Mouse (Mus musculus) kidney, postnatal 4 days (tissue): ENCODE data around the gene Gp1ba.

Experiments
- DNase-seq, 2 experiments: peaks; one replicate each; pipeline ENCODE4 v3.0.0; 2021; ENCODE audit warnings: mixed read lengths in 2 of 2

The Gp1ba gene

DNA sequence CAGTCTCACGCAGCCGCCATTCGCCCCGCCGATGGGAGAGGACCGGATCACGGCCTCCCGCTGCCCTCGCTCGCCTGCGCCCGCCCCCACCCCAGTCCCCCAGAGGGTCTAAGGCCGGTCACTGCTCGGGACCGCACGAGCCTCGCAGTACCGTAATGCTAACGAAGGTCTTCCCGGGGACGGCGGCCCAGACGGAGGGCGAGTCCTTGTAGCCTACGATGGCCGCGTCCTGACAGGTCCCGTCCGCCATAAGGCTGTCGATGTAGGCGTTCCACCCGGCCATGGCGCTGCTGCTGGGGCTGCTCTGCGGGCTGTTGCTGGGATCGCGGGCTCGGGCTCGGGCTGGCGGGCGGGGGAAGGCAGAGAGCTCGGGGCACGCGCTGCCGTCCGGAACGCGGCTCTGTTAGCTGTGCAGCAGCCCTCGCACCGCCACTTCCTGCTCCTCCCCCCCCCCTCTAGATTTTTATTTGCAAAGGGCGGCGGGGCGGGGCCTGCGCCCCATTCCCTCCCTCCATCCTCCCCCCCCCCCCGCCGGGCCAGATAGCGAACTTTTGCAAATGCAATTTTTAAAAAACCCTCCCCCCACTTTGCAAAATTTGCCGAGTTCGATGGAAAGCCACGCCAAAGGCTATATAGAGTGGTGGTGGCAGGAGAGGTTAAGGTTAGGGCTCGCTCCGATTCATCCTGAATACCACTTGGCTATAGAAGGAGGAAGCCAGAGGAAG is 15.4 kb downstream of the Gp1ba start, which contains the start of gene Pfn1:
Pfn1 (minus strand) TSS at position 447 of the 725 bp plus-strand sequence.
- peak; percentile 86 to 92 for DNase-seq

GRCm38 (mm10) chr11:70654923-70655570 is 16.1 kb downstream of the Gp1ba start:
- DNase-seq = peak; percentile 89 to 93

GRCm38 (mm10) chr11:70655571-70656455 is 16.9 kb downstream of the Gp1ba start:
- peak; percentile 70 to 81 for DNase-seq

DNA sequence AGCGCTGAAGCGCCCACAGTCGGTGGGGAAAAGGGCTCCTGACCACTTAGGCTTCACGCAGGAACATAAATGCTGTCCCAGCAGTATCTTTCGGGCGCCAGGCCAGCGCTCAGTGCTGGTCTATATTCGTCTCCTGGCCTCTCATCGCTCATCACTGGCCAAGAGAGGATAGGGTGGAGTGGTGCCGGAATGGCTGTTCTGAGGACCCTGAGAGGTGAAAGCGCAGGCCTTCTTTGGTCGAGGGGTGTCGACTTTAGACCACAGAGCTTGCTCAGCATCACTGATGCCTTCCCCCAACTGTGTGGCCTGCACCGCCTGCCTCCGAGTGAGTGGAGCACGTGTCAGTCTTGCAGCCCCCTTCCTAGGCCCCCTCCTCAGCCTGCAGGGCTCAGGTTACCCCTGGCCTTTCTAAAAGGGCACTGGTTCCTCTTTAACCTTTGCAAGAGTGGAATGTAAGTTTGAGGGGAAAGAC is 17.6 kb downstream of the Gp1ba start:
- peak; percentile 56 to 72 for DNase-seq

- DNase-seq = peak; percentile 50 to 52
Measured at GRCm38 (mm10) chr11:70656964-70657363, 18.0 kb downstream of the Gp1ba start, which contains the start of gene Eno3. Gene Eno3, plus strand, starts transcription at chr11:70657202.

GRCm38 (mm10) chr11:70657573-70657972 is 18.7 kb downstream of the Gp1ba start:
- DNase-seq = no peak

DNA sequence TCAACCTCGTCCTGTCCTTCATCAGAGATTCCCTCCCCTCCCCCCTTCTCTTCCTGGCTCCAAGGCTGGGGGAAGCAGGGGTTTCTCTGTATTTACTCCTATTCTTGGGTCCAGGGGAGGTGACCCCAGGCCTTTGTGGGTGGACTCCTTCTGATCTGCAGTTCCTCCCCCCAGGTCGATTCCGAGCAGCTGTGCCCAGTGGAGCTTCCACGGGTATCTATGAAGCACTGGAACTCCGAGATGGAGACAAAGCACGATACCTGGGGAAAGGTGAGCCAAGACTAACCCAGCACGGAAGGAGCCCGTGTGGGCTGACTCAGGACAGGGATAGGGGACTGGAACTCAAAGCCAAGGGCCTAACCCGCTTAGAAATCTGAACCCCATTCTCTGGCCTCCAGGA is 19.1 kb downstream of the Gp1ba start:
- DNase-seq = no peak

GRCm38 (mm10) chr11:70658521-70658920 is 19.6 kb downstream of the Gp1ba start:
- no peak for DNase-seq

DNA sequence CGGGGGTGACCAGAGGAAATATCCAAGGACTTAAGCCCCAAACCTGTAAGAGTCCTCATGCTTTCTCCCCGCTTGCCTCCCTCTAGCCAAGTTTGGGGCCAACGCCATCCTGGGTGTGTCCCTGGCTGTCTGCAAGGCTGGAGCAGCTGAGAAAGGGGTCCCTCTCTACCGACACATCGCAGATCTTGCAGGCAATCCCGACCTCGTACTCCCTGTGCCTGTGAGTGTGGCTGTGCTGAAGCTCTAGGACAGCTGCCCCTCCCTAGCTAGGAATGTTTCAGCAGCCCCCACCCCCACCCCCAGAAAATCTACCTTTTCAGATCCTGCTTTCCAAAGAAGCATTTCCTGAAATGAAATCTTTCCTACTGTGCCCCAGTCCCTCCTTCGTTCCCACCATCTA is 20.0 kb downstream of the Gp1ba start:
- DNase-seq = no peak

DNA sequence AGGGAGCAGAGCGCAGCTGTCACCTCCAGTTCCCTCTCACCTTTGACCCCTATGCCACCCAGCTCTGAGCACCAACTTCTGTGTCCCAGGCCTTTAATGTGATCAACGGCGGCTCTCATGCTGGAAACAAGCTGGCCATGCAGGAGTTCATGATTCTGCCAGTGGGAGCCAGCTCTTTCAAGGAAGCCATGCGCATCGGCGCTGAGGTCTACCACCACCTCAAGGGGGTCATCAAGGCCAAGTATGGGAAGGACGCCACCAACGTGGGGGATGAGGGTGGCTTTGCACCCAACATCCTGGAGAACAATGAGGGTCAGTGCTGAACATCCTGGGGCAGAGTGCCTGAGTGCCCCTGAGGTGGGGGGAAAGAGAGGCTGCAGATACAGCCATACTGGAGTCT is 21.6 kb downstream of the Gp1ba start:
- DNase-seq = no peak

DNA sequence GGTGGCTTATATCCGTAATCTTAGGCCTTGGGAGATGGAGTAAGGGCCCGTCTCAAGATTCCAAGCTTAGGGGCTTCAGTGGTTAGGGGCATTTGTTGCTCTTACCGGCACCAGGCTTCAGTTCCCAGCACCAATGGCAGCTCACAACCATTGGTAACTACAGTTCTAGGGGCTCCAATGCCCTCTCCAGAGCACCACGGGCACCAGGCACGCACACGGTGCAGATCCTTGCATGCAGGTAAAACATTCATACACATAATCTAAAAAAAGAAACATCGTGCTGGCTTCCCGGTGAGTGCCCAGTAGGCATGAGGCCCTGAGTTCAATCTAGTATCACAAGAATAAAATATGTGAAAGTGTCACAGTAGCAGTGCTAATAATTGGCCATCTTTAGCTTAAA is 24.2 kb downstream of the Gp1ba start:
- no peak for DNase-seq

DNA sequence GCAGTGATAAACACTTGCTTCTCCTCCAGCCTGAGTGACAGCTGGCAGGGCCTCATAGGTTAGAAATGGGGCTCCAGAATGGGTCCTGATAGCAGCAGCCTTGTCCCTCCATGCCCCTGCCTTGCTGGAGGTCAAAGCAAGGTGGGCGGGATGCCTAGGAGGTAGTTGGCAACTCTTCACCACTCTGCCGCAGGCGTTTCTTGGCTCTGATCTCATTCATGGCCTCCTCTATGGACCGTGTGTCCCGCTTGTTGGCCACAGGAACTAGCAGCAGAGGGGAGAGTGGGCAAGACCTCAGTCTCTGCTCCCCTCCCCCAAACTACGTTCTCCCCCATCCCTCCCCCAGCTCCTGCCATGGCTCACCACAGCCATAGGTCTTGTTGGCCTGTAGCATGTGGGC is 25.0 kb downstream of the Gp1ba start:
- no peak for DNase-seq

DNA sequence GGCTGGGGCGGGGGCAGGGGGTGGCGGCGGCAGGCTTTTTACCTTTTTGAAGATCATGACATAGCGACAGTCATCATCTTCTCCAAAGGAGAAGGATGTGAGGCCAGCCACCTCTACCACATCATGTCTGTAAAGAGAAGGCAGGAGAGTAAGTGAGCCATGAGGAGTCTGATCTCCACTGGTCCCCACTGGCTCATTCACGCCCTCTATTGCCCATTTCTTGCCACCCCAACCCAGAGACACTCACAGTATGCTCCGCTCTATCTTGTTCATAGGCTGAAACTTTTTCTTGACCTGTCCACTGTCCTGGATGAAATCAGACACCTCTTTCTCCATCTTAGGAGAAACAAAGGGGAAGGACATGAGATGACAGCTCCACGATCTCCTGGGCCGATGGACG is 25.8 kb downstream of the Gp1ba start:
- no peak for DNase-seq

DNA sequence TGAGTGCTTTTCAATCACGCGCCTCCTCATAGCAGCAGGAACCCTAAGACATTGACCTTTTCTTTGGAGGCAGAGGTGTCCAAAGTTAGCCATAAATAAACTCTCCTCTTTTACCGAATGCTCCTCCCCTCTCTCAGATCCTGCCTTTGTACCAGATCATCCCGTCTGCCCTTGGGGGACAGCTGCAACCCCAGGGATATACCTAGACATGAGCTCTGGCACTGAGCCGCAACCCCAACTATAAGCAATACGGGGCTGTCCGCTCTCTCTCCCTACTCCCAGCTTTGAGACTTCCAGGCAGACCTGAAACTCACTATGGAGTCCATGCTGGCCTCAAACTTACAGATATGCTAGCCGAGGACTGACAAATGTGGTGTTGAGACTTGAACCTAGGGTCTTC is 27.8 kb downstream of the Gp1ba start:
- DNase-seq = no peak

DNA sequence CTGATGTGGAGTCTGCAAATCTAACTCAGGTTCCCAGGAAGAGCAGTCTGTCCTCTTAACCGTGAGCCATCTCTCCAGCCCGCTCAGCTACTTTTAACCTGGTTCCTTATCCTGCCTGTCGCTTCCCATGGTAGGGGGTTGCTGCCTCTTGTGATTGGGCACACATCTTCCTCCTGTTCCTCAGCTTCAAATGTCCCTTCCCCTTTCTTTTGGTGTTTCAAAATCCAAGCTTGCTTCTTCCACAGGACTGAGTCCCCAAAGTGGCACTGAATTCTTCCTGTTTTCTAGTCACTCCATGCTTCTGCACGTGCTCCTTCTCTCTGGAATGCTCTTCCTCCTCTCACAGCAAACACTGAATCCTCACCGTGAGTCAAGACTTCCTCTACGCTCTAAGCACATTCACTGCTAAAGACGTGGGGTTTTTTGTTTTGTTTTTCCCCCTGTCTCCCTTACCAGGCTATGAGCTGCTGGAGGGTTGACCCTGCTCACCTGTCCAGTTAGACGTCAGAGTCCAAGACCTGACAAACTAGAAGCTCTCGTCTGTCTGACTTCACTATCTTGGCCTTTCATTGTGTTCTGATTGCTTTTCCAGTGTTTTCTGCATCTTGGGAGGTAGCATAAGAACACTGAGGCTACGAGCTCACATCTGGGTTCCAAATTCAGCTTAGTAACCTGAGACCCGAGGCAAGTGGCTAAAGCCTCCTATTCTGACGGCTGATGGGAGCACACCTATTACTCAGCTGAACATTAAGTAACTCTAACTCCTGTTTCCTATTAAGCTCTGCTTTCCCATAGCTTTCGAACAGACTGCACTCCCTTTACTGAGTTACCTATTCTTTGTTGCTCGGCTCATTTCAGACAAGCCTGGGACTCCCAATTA is 28.6 kb downstream of the Gp1ba start:
- no peak for DNase-seq

GRCm38 (mm10) chr11:70668335-70668770 is 29.4 kb downstream of the Gp1ba start:
- peak; percentile 79 to 88 for DNase-seq

- DNase-seq = peak; percentile 97 to 99
Measured at GRCm38 (mm10) chr11:70668771-70669505, 30.0 kb downstream of the Gp1ba start, which contains the start of gene Spag7. Gene Spag7, minus strand, starts transcription at chr11:70669416.

DNA sequence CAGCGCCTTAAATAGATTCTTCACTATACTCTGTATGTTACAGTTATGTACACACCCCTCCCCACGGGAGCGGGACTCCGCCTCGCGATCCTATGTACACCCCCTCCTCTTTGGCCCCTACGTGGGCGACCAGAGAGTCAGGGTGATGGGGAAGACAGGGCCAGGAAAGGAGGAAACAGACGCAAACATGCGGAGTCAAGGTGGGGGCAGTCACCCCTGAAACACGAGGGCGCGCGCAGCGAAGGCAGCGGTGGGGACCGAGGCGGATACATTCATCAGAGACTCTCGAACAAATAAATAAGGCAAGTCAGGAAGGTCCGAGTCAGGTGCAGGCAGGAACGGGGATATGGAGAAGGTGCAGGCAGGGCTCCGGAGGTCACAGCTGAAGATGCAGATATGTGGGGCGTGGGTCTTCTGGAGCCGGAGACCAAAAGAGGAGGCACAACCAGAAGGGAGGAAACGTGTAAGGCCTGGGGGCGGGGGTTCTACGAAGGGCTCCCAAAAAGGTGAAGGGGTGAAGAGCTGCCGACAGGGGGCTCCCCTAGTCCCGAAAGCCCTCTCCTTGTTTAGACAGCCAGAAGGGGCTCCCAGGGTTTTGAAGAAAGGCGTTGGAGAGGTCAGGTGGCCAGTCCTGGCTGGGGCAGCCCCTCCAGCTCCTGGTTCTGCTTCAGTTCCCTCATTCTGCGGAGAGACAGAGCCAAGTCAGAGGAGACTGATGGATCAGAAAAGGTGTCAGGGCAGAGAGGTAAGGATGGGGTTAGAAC is 30.8 kb downstream of the Gp1ba start:
- DNase-seq = peak; percentile 84 to 89

- peak; percentile 31 to 54 for DNase-seq
Measured at GRCm38 (mm10) chr11:70670483-70670882, 31.6 kb downstream of the Gp1ba start.

GRCm38 (mm10) chr11:70671333-70672047 is 32.6 kb downstream of the Gp1ba start:
- DNase-seq = no peak
